Comparison of ENCODE assay signal across 24 mouse cellular contexts in genomic region chr13:113724881-113725837, GRCm38 (mm10).
A peak's percentile ranks its signal among the peaks of the same experiment; 100 is the strongest.
DNase-seq lines count a peak whose midpoint lies in the region; ATAC-seq and TF ChIP-seq lines count a peak whose summit lies in the region.
"Had no signal": no experiment of that assay in that cellular context is flagged by ENCODE, and none has a peak within 500 bp of the region (broad histone marks: within the 10 kb centered on the region; RNA-seq: fewer than 3 reads in every experiment).

No protein-coding gene starts in this region.

- no peaks in the 10 kb centered on the region for H3K36me3 ChIP-seq in forebrain, embryonic 15.5 days
- peaks cover 8% of the 10 kb centered on the region for H3K36me3 ChIP-seq in forebrain, embryonic 10.5 days (replicated peaks)
- no peaks in the 10 kb centered on the region for H3K36me3 ChIP-seq in midbrain, embryonic 14.5 days (ENCODE audit: control insufficient read depth, insufficient read depth, low read length)
- H3K36me3 ChIP-seq in midbrain, embryonic 11.5 days (ENCODE audit: control insufficient read depth, insufficient read depth, low read length): no peaks in the 10 kb centered on the region
- no peaks in the 10 kb centered on the region for H3K36me3 ChIP-seq in hindbrain, postnatal 0 days (ENCODE audit: insufficient read depth, low read length)
- H3K36me3 ChIP-seq in kidney, embryonic 15.5 days: no peaks in the 10 kb centered on the region
- H3K36me3 ChIP-seq: embryonic facial prominence, embryonic 12.5 days; heart, embryonic 13.5 days; intestine, embryonic 15.5 days; limb, embryonic 12.5 days; liver, embryonic 12.5 days; midbrain, embryonic 12.5 days had no signal

- no peak for DNase-seq in forebrain, embryonic 10.5 days (ENCODE audit: extremely low spot score, low spot score)
- DNase-seq in midbrain, embryonic 14.5 days: peak; percentile 76
- no peak for DNase-seq in midbrain, embryonic 11.5 days (ENCODE audit: low spot score, missing footprints)
- DNase-seq in hindbrain, postnatal 0 days (ENCODE audit: low spot score): peak; percentile 64
- DNase-seq in layer of hippocampus, adult 11-12 months (ENCODE audit: low spot score): no peak
- DNase-seq: adrenal gland, adult 8-10 months; cerebellum, adult 9-11 months; gastrocnemius, postnatal 10 days; heart, adult 18-20 months; heart, postnatal 36 days; kidney, adult 9 months; lung, adult 2 months; thymus, postnatal 14 days had no signal

- H3K9ac ChIP-seq in forebrain, embryonic 15.5 days (replicated peaks): no peak overlapping the region
- H3K9ac ChIP-seq in midbrain, embryonic 14.5 days (replicated peaks; ENCODE audit: low read length): no peak overlapping the region
- no peak overlapping the region for H3K9ac ChIP-seq in midbrain, embryonic 11.5 days (ENCODE audit: low read length)
- no peak overlapping the region for H3K9ac ChIP-seq in hindbrain, postnatal 0 days (replicated peaks; ENCODE audit: low read length)
- no peak overlapping the region for H3K9ac ChIP-seq in kidney, embryonic 15.5 days
- H3K9ac ChIP-seq: embryonic facial prominence, embryonic 12.5 days; heart, embryonic 13.5 days; intestine, embryonic 15.5 days; limb, embryonic 12.5 days; liver, embryonic 12.5 days; midbrain, embryonic 12.5 days had no signal

- no peaks in the 10 kb centered on the region for H3K27me3 ChIP-seq in forebrain, embryonic 15.5 days
- no peaks in the 10 kb centered on the region for H3K27me3 ChIP-seq in forebrain, embryonic 10.5 days (ENCODE audit: poor library complexity, severe bottlenecking)
- H3K27me3 ChIP-seq in midbrain, embryonic 14.5 days (ENCODE audit: control insufficient read depth, insufficient read depth, low read length): no peaks in the 10 kb centered on the region
- no peaks in the 10 kb centered on the region for H3K27me3 ChIP-seq in midbrain, embryonic 11.5 days (ENCODE audit: control insufficient read depth, insufficient read depth, low read length)
- H3K27me3 ChIP-seq in hindbrain, postnatal 0 days (ENCODE audit: insufficient read depth, low read length): no peaks in the 10 kb centered on the region
- no peaks in the 10 kb centered on the region for H3K27me3 ChIP-seq in kidney, embryonic 15.5 days
- H3K27me3 ChIP-seq: embryonic facial prominence, embryonic 12.5 days; heart, embryonic 13.5 days; intestine, embryonic 15.5 days; limb, embryonic 12.5 days; liver, embryonic 12.5 days; midbrain, embryonic 12.5 days had no signal

- H3K4me3 ChIP-seq in forebrain, embryonic 15.5 days: no peak overlapping the region
- no peak overlapping the region for H3K4me3 ChIP-seq in forebrain, embryonic 10.5 days
- H3K4me3 ChIP-seq in midbrain, embryonic 14.5 days (replicated peaks; ENCODE audit: low read depth, low read length): no peak overlapping the region
- H3K4me3 ChIP-seq in midbrain, embryonic 11.5 days (ENCODE audit: low read depth, low read length): no peak overlapping the region
- no peak overlapping the region for H3K4me3 ChIP-seq in hindbrain, postnatal 0 days (ENCODE audit: low read length)
- H3K4me3 ChIP-seq in kidney, embryonic 15.5 days (replicated peaks): no peak overlapping the region
- H3K4me3 ChIP-seq: embryonic facial prominence, embryonic 12.5 days; erythroblast, embryonic 14.5 days; heart, embryonic 13.5 days; intestine, embryonic 15.5 days; limb, embryonic 12.5 days; liver, embryonic 12.5 days; midbrain, embryonic 12.5 days had no signal

- ATAC-seq in forebrain, embryonic 15.5 days (replicated peaks): peak; percentile 51; the same call in 1 of the 2 replicates
- ATAC-seq in midbrain, embryonic 14.5 days (ENCODE audit: low FRiP score, low TSS enrichment): peak; percentile 57; the same call in 1 of the 2 replicates
- ATAC-seq in midbrain, embryonic 11.5 days (ENCODE audit: low FRiP score): no peak
- ATAC-seq in hindbrain, postnatal 0 days: peak; percentile 78
- no peak for ATAC-seq in kidney, embryonic 15.5 days (replicated peaks; ENCODE audit: low FRiP score)
- ATAC-seq: CD4-positive, CD25-positive, alpha-beta regulatory T cell, adult 4 months; intestine, embryonic 15.5 days; liver, embryonic 12.5 days had no signal

- WGBS in forebrain, embryonic 15.5 days: 58% methylated on average over 6 of the region's 6 CpGs
- 76% methylated on average over 6 of the region's 6 CpGs for WGBS in forebrain, embryonic 10.5 days
- 76% methylated on average over 6 of the region's 6 CpGs for WGBS in midbrain, embryonic 14.5 days
- 73% methylated on average over 6 of the region's 6 CpGs for WGBS in midbrain, embryonic 11.5 days
- WGBS in hindbrain, postnatal 0 days: 67% methylated on average over 6 of the region's 6 CpGs
- 72% methylated on average over 6 of the region's 6 CpGs for WGBS in kidney, embryonic 15.5 days

- TF ChIP-seq CTCF in hindbrain, postnatal 0 days (IDR thresholded peaks at IDR 0.05; ENCODE audit: low read depth): no peak

- no peak overlapping the region for H3K27ac ChIP-seq in forebrain, embryonic 15.5 days (replicated peaks)
- H3K27ac ChIP-seq in forebrain, embryonic 10.5 days: no peak overlapping the region
- no peak overlapping the region for H3K27ac ChIP-seq in midbrain, embryonic 14.5 days (replicated peaks; ENCODE audit: low read depth, low read length)
- no peak overlapping the region for H3K27ac ChIP-seq in midbrain, embryonic 11.5 days (ENCODE audit: low read depth, low read length)
- peak overlapping the region; percentile 15; the same call in 1 of the 2 replicates for H3K27ac ChIP-seq in hindbrain, postnatal 0 days
- H3K27ac ChIP-seq in kidney, embryonic 15.5 days: no peak overlapping the region
- H3K27ac ChIP-seq: embryonic facial prominence, embryonic 12.5 days; heart, embryonic 13.5 days; intestine, embryonic 15.5 days; limb, embryonic 12.5 days; liver, embryonic 12.5 days; macrophage; midbrain, embryonic 12.5 days had no signal

- no peak overlapping the region for H3K4me2 ChIP-seq in forebrain, embryonic 15.5 days (replicated peaks)
- H3K4me2 ChIP-seq in midbrain, embryonic 14.5 days (ENCODE audit: low read length): no peak overlapping the region
- H3K4me2 ChIP-seq in midbrain, embryonic 11.5 days: no peak overlapping the region
- H3K4me2 ChIP-seq in hindbrain, postnatal 0 days (ENCODE audit: low read depth, low read length): no peak overlapping the region
- no peak overlapping the region for H3K4me2 ChIP-seq in kidney, embryonic 15.5 days
- H3K4me2 ChIP-seq: embryonic facial prominence, embryonic 12.5 days; heart, embryonic 13.5 days; intestine, embryonic 15.5 days; limb, embryonic 12.5 days; liver, embryonic 12.5 days; midbrain, embryonic 12.5 days had no signal

- H3K9me3 ChIP-seq in forebrain, embryonic 15.5 days: no peaks in the 10 kb centered on the region
- H3K9me3 ChIP-seq in forebrain, embryonic 10.5 days: no peaks in the 10 kb centered on the region
- no peaks in the 10 kb centered on the region for H3K9me3 ChIP-seq in midbrain, embryonic 14.5 days (ENCODE audit: control insufficient read depth, low read length)
- no peaks in the 10 kb centered on the region for H3K9me3 ChIP-seq in midbrain, embryonic 11.5 days (ENCODE audit: control insufficient read depth, low read length)
- no peaks in the 10 kb centered on the region for H3K9me3 ChIP-seq in hindbrain, postnatal 0 days (ENCODE audit: low read length)
- H3K9me3 ChIP-seq in kidney, embryonic 15.5 days (replicated peaks): no peaks in the 10 kb centered on the region
- H3K9me3 ChIP-seq: embryonic facial prominence, embryonic 12.5 days; heart, embryonic 13.5 days; intestine, embryonic 15.5 days; limb, embryonic 12.5 days; liver, embryonic 12.5 days; midbrain, embryonic 12.5 days had no signal

- H3K4me1 ChIP-seq in forebrain, embryonic 15.5 days: no peaks in the 10 kb centered on the region
- H3K4me1 ChIP-seq in forebrain, embryonic 10.5 days: peaks cover 9% of the 10 kb centered on the region; the same call in 1 of the 2 replicates
- H3K4me1 ChIP-seq in midbrain, embryonic 14.5 days (ENCODE audit: control insufficient read depth, insufficient read depth, low read length): peaks cover 5% of the 10 kb centered on the region; the same call in 1 of the 2 replicates
- no peaks in the 10 kb centered on the region for H3K4me1 ChIP-seq in midbrain, embryonic 11.5 days (ENCODE audit: control insufficient read depth, insufficient read depth, low read length)
- no peaks in the 10 kb centered on the region for H3K4me1 ChIP-seq in hindbrain, postnatal 0 days (ENCODE audit: insufficient read depth, low read length)
- 0 out of 2 replicates have a peak, but pooled peaks cover 4% of the 10 kb centered on the region for H3K4me1 ChIP-seq in kidney, embryonic 15.5 days
- H3K4me1 ChIP-seq: heart, embryonic 13.5 days; intestine, embryonic 15.5 days; liver, embryonic 12.5 days; midbrain, embryonic 12.5 days had no signal

Comparison
In these comparisons a context has a peak if more than half of its experiments do, and no peak if none do; other contexts are left out.
1. ATAC-seq: peak in forebrain, embryonic 15.5 days (single experiment), midbrain, embryonic 14.5 days (single experiment) and hindbrain, postnatal 0 days (single experiment); none in midbrain, embryonic 11.5 days (single experiment) and kidney, embryonic 15.5 days (single experiment).
2. DNase-seq: peak in midbrain, embryonic 14.5 days (single experiment) and hindbrain, postnatal 0 days (single experiment); none in forebrain, embryonic 10.5 days (single experiment), midbrain, embryonic 11.5 days (single experiment) and layer of hippocampus, adult 11-12 months (single experiment).